Mouse (Mus musculus) lung, postnatal 0 days (tissue): ENCODE data around the gene Trf. TPM values are rescaled to one million over a fixed set of nuclear protein-coding genes. Genes with fewer than 3 reads are reported as not detected.

Experiments used
- ATAC-seq: fragments of 200-750 bp; cut with Nextera tagmentation; 2 replicates; pipeline ENCODE4 v1.8.0; 2017; ENCODE audit warnings: moderate library complexity
- DNase-seq: peaks from one replicate; pipeline ENCODE4 v3.0.0-alpha.2; 2016; ENCODE audit warnings: low spot score
- H3K27ac ChIP-seq: fragments of 300-500 bp; sonication (generic); 2 replicates; pipeline ENCODE4 v1.5.1; 2014; ENCODE audit warnings: antibody characterized with exemption, mild to moderate bottlenecking, low read length, mixed read lengths
- H3K27me3 ChIP-seq: fragments of 300-500 bp; sonication (generic); replicated peaks from 2 replicates; pipeline ENCODE4 v1.6.1; 2014; ENCODE audit warnings: low read length, mixed read lengths; ENCODE audit not compliant: insufficient read depth
- H3K36me3 ChIP-seq: fragments of 300-500 bp; sonication (generic); 2 replicates; pipeline ENCODE4 v1.6.1; 2014; ENCODE audit warnings: low read length, mixed read lengths; ENCODE audit not compliant: insufficient read depth
- H3K4me1 ChIP-seq: fragments of 300-500 bp; sonication (generic); 2 replicates; pipeline ENCODE4 v1.6.1; 2014; ENCODE audit warnings: antibody characterized with exemption, low read depth, low read length, mixed read lengths; ENCODE audit not compliant: insufficient read depth
- H3K4me2 ChIP-seq: fragments of 300-500 bp; sonication (generic); replicated peaks from 2 replicates; pipeline ENCODE4 v1.6.1; 2014; ENCODE audit warnings: low read depth, mild to moderate bottlenecking, low read length, moderate library complexity, mixed read lengths
- H3K4me3 ChIP-seq: fragments of 300-500 bp; sonication (generic); 2 replicates; pipeline ENCODE4 v1.5.1; 2014; ENCODE audit warnings: low read depth, low read length
- H3K9ac ChIP-seq: fragments of 300-500 bp; sonication (generic); replicated peaks from 2 replicates; pipeline ENCODE4 v1.6.1; 2014; ENCODE audit warnings: low read depth, mild to moderate bottlenecking
- H3K9me3 ChIP-seq: fragments of 300-500 bp; sonication (generic); 2 replicates; pipeline ENCODE4 v1.6.1; 2016; ENCODE audit warnings: low read length, mixed read lengths
- CTCF ChIP-seq: IDR thresholded peaks from 2 replicates; pipeline ENCODE4 v1.5.1; 2016; ENCODE audit warnings: antibody characterized with exemption, mild to moderate bottlenecking
- EP300 ChIP-seq: IDR thresholded peaks from 2 replicates; pipeline ENCODE4 v1.6.1; 2016; ENCODE audit warnings: antibody characterized with exemption, mild to moderate bottlenecking, control low read depth
- WGBS: fragments of 180-500 bp; shearing (Covaris S2); extraction: QIAGEN DNeasy Blood & Tissue Kit; methylation state at CpG from one replicate; pipeline ENCODE4 v1.1.7; 2014; 5-methylcytosine and 5-hydroxymethylcytosine counted together
- polyA plus RNA-seq: library from polyadenylated mRNA; unstranded; fragments of >200 nt; fragmentation: Nextera tagmentation; extraction: Ambion mirVana; gene quantifications from 2 replicates; pipeline ENCODE4 v1.2.1, GENCODE M21; 2015

Gene Trf
- polyA plus RNA-seq, 1 experiment from 2014 or later: 670 TPM

DNA sequence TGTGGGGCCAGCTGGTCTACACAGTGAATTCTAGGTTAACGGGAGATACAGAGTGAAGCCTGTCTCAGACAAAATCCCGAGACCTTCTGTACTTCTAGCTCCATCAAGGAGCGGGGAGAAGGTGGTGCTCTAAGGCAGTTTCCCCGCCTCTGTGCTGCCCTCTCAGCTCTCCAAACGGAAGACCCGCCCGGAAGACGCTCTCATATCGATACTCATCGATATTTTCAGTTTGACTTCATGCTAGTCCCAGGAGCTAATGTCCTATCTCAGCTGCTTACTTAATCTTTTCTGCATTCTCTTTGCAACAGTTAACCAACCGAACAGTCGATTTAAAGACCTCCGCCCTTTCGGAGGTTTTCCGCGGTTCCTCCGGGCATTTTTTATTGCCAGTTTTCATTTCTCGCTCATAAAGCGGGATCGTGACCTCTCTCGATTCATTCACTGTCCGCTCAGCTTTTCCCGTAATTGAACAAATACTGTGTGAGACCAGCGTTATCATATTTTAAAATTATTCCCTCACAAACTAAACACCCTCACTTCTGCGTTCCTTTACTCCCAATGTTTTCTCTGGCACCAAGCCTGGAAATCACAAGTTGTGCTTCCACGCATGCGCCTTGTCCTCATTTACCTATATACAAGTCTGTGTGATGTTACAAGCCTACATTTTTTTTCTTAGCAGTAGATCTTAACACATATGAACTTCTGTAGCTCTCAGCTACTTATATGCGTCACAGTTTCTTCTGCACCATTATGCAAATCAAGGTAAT is 17.4 kb downstream of the Trf start:
- Histone ChIP-seq H3K27ac (no peak overlapping the region), H3K4me1 (no peaks in the 10 kb centered on the region), H3K9ac (no peak overlapping the region), H3K36me3 (no peaks in the 10 kb centered on the region), H3K9me3 (no peaks in the 10 kb centered on the region), H3K4me2 (peak overlapping the region; percentile 39), H3K4me3 (peak overlapping the region; percentile 20), H3K27me3 (no peaks in the 10 kb centered on the region)
- DNase-seq (peak; percentile 73), ATAC-seq (no peak; the same call in 1 of the 2 replicates)
- 47% methylated on average over 28 of the region's 28 CpGs for WGBS
- TF ChIP-seq EP300: no peak
- no peak for TF ChIP-seq CTCF

DNA sequence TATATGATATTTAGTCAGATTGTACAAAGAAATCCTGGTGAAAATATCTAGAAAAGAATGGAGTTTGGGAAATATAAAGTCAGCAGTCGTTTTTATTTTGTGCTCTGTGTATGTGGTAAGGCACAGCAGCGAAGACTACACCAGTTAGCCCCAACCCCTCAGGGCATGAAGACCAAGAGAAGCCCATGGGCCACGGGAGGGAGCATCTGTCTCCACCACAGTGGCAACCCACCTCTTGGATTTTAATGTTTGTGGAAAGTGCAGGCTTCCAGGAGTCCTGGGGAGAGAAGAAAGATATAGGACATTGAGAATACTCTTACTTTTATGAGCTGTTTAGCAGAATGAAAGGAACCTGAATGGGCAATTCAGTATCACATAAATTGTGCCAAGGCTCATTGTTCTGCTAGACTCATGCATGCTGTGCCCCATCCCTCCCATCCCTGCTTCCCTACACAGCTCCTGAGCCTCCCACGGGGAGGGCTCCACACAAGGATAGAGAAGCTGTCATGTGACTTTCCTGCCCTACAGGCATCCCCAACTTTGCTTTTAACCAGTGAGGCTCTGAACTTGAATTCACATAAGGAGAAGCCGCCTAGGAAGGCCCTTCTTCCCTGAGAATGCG is 21.3 kb downstream of the Trf start:
- no peak overlapping the region for H3K4me2 ChIP-seq
- H3K27ac ChIP-seq: no peak overlapping the region
- H3K9ac ChIP-seq: no peak overlapping the region
- ATAC-seq: no peak
- no peaks in the 10 kb centered on the region for H3K36me3 ChIP-seq
- TF ChIP-seq EP300 (no peak), CTCF (no peak)
- WGBS: 62% methylated on average over 6 of the region's 6 CpGs
- no peaks in the 10 kb centered on the region for H3K27me3 ChIP-seq
- DNase-seq: no peak
- no peak overlapping the region for H3K4me3 ChIP-seq
- H3K9me3 ChIP-seq: no peaks in the 10 kb centered on the region
- H3K4me1 ChIP-seq: no peaks in the 10 kb centered on the region

DNA sequence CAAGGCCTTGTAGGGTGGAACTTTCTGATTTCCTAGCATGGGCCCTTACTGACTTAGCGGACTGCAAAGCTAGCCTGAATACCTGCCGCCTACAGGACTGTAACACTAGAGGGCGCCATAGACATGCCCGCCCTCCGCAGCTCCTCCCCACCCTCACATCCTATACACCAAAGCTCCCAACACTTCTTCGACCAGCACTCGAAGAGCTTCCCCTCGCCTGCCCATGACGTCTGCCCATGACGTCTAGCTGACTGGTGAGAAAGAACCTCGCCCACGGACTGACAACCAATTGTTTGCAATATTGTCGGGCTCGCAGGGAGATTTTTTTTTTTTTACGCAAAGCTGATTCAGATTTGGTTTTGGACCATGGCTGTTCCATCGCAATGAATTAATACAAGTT is 22.4 kb downstream of the Trf start:
- 9% methylated on average over 16 of the region's 16 CpGs for WGBS
- peak; percentile 96 for DNase-seq
- peak; percentile 95 for ATAC-seq

DNA sequence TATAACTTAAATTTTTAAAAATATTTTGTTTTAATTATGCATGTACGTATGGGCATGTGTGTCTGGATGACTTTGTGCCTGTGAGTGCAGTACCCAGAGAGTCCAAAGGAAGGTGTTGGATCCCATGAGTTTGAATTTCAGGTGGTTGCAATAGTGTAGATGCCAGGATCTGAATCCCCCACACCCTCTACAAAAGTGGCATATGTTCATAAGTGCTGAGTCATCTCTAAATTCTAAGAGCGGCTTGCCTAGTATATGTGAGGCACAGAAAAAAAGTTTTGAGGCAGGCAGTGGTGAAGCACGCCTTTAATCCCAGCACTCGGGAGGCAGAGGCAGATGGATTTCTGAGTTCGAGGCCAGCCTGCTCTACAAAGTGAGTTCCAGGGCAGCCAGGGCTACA is 24.5 kb downstream of the Trf start:
- no peak overlapping the region for H3K27ac ChIP-seq
- no peak overlapping the region for H3K4me2 ChIP-seq
- H3K9ac ChIP-seq: no peak overlapping the region
- DNase-seq (no peak), ATAC-seq (no peak)
- TF ChIP-seq EP300 (no peak), CTCF (no peak)
- no peaks in the 10 kb centered on the region for H3K27me3 ChIP-seq
- no peak overlapping the region for H3K4me3 ChIP-seq
- no peaks in the 10 kb centered on the region for H3K4me1 ChIP-seq
- H3K36me3 ChIP-seq: no peaks in the 10 kb centered on the region
- H3K9me3 ChIP-seq: no peaks in the 10 kb centered on the region
- 84% methylated on average over 5 of the region's 5 CpGs for WGBS

More for the DNA sequence above, 22.4 kb downstream of the Trf start:
- Histone ChIP-seq H3K27ac (no peak overlapping the region), H3K36me3 (no peaks in the 10 kb centered on the region), H3K9me3 (no peaks in the 10 kb centered on the region), H3K4me2 (0 out of 2 replicates have a peak overlapping the region, but pooled peaks have one; percentile 33), H3K4me3 (no peak overlapping the region), H3K4me1 (no peaks in the 10 kb centered on the region), H3K9ac (no peak overlapping the region), H3K27me3 (no peaks in the 10 kb centered on the region)
- peak; percentile 96 for TF ChIP-seq CTCF
- no peak for TF ChIP-seq EP300

DNA sequence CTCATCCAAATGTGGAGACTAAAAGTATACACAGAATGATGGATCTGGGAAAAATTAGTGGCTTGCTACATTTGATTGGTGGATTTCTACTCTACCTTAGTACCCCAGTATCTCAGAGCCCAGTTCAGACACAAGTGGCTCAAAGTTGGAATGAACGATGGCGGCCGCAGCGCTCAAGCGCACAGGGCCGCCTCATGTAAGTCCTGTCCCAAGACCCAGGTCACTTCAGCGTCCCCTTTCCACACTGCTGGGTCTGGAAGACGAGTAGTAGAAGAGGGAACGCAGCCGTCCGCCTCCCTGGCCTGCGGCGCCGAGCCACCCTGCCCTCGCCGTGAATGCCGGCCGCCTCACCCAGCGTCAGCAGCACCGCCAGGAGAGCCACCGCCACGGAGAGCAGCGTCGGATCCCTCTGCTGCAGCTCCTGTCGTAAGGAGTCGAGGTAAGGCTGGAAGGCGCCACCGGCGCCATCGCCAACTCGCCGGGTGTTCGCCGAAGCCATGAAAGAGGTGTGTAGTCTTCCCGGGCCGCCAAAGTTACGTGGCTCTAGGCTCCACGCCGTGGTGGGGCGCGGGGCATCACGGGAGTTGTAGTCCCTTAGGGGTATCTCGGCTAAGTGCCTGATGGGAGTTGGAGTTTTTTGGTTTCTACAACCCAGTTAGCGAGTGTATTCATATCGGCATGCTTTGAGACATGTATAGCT is 28.5 kb downstream of the Trf start, which contains the start of gene Srprb:
Srprb (minus strand) TSS at position 577 of the 700 bp plus-strand sequence.
- TF ChIP-seq EP300 (no peak), CTCF (no peak; the same call in 1 of the 2 replicates)
- under 1% methylated on average over 44 of the region's 45 CpGs for WGBS

DNA sequence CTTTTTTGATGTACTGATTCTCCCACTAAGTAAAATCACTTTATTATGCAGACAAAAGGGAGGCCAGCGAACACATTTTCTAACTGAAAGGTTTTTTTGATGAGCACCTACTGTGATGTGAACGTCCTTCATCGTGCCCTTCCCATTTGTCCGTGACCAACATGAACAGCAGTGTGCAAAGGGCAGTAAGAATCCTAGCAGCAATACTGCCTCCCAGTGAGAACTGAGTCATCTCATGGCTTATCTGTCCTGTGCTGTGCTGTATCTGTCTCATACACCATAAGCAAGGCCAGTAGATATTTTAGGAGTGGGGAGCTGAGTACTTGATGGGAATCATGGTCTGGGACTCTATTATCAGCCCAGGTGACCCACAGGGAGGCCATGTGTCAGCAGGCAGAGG is 41.8 kb downstream of the Trf start:
- Histone ChIP-seq H3K9me3 (no peaks in the 10 kb centered on the region), H3K36me3 (peaks cover 7% of the 10 kb centered on the region; the same call in 1 of the 2 replicates), H3K27me3 (no peaks in the 10 kb centered on the region), H3K4me2 (no peak overlapping the region), H3K27ac (no peak overlapping the region), H3K4me3 (no peak overlapping the region), H3K4me1 (no peaks in the 10 kb centered on the region), H3K9ac (no peak overlapping the region)
- DNase-seq: no peak
- ATAC-seq: no peak
- TF ChIP-seq CTCF: no peak
- TF ChIP-seq EP300: no peak
- 96% methylated on average over 4 of the region's 4 CpGs for whole genome bisulfite sequencing

More for the DNA sequence above, 28.5 kb downstream of the Trf start, which contains the start of gene Srprb:
- peak within 1 kb of the TSS; percentile 76 for H3K9ac ChIP-seq
- no peaks in the 10 kb centered on the region for H3K4me1 ChIP-seq
- H3K4me2 ChIP-seq: peak within 1 kb of the TSS; percentile 78
- H3K27me3 ChIP-seq: no peaks in the 10 kb centered on the region
- peak within 1 kb of the TSS; percentile 80 for H3K27ac ChIP-seq
- ATAC-seq: peak; percentile 100
- DNase-seq: peak; percentile 96
- H3K9me3 ChIP-seq: no peaks in the 10 kb centered on the region
- H3K36me3 ChIP-seq: peaks cover 17% of the 10 kb centered on the region
- peak within 1 kb of the TSS; percentile 82 for H3K4me3 ChIP-seq
